Mouse (Mus musculus): ENCODE measurements around the gene Slc15a5.

GRCm38 (mm10) chr6:137940374-137941218 lies 139.1 kb downstream of the Slc15a5 start:
- TF ChIP-seq POLR2A (IDR thresholded peaks at IDR 0.05; ENCODE audit: borderline replicate concordance, extremely low read depth, insufficient read depth, insufficient read length, poor library complexity, severe bottlenecking) = no peak
- no peak for TF ChIP-seq CTCF (IDR thresholded peaks at IDR 0.05; ENCODE audit: borderline replicate concordance, extremely low read depth, insufficient read depth, insufficient read length)
